Mouse (Mus musculus) neural tube, embryonic 15.5 days (tissue): ENCODE data around the gene Eif5a. TPM values are rescaled to one million over a fixed set of nuclear protein-coding genes. Genes with fewer than 3 reads are reported as not detected.

ENCODE experiments used
- ATAC-seq: fragments of 200-750 bp; cut with Nextera tagmentation; 2 replicates; pipeline ENCODE4 v1.8.0; 2017; ENCODE audit warnings: mild to moderate bottlenecking, moderate TSS enrichment, moderate library complexity; ENCODE audit not compliant: low FRiP score
- H3K27ac ChIP-seq: fragments of 300-500 bp; sonication (generic); replicated peaks from 2 replicates; pipeline ENCODE4 v1.5.1; 2015; ENCODE audit warnings: mild to moderate bottlenecking, inconsistent platforms
- H3K27me3 ChIP-seq: fragments of 300-500 bp; sonication (generic); replicated peaks from 2 replicates; pipeline ENCODE4 v1.6.1; 2015; ENCODE audit warnings: inconsistent platforms
- H3K36me3 ChIP-seq: fragments of 300-500 bp; sonication (generic); 2 replicates; pipeline ENCODE4 v1.6.1; 2015; ENCODE audit warnings: inconsistent platforms
- H3K4me1 ChIP-seq: fragments of 300-500 bp; sonication (generic); 2 replicates; pipeline ENCODE4 v1.6.1; 2015; ENCODE audit warnings: inconsistent platforms
- H3K4me2 ChIP-seq: fragments of 300-500 bp; sonication (generic); 2 replicates; pipeline ENCODE4 v1.6.1; 2015; ENCODE audit warnings: inconsistent platforms, mild to moderate bottlenecking, moderate library complexity
- H3K4me3 ChIP-seq: fragments of 300-500 bp; sonication (generic); replicated peaks from 2 replicates; pipeline ENCODE4 v1.5.1; 2015; ENCODE audit warnings: mild to moderate bottlenecking, inconsistent platforms
- H3K9ac ChIP-seq: fragments of 300-500 bp; sonication (generic); replicated peaks from 2 replicates; pipeline ENCODE4 v1.6.1; 2015; ENCODE audit warnings: mild to moderate bottlenecking, inconsistent platforms
- H3K9me3 ChIP-seq: fragments of 300-500 bp; sonication (generic); replicated peaks from 2 replicates; pipeline ENCODE4 v1.6.1; 2016; ENCODE audit warnings: inconsistent platforms
- WGBS: fragments of 180-500 bp; shearing (Covaris S2); methylation state at CpG from one replicate; pipeline ENCODE4 v1.1.7; 2015; ENCODE audit warnings: mixed read lengths; 5-methylcytosine and 5-hydroxymethylcytosine counted together
- polyA plus RNA-seq: library from polyadenylated mRNA; unstranded; fragments of >200 nt; fragmentation: Nextera tagmentation; extraction: Ambion mirVana; gene quantifications from 2 replicates; pipeline ENCODE4 v1.2.1, GENCODE M21; 2015

The Eif5a gene
- polyA plus RNA-seq, 1 experiment from 2014 or later = 1,034 TPM

GRCm38 (mm10) chr11:69940962-69941361 lies 19.2 kb upstream of the Eif5a start:
- Histone ChIP-seq H3K4me3 (no peak overlapping the region), H3K4me1 (peaks cover 16% of the 10 kb centered on the region), H3K36me3 (no peaks in the 10 kb centered on the region), H3K27ac (no peak overlapping the region), H3K27me3 (peaks cover 31% of the 10 kb centered on the region), H3K4me2 (no peak overlapping the region), H3K9ac (no peak overlapping the region), H3K9me3 (no peaks in the 10 kb centered on the region)
- 67% methylated on average over 4 of the region's 4 CpGs for WGBS
- no peak for ATAC-seq

- ATAC-seq = no peak
- H3K27me3 ChIP-seq = peaks cover 32% of the 10 kb centered on the region
These were observed 18.0 kb upstream of the Eif5a start for GRCm38 (mm10) chr11:69939731-69940130.

GRCm38 (mm10) chr11:69939181-69939580 lies 17.4 kb upstream of the Eif5a start:
- H3K4me1 ChIP-seq = peaks cover 29% of the 10 kb centered on the region
- peaks cover 35% of the 10 kb centered on the region for H3K27me3 ChIP-seq
- WGBS = 65% methylated on average over 5 of the region's 5 CpGs
- no peak overlapping the region for H3K4me3 ChIP-seq
- no peaks in the 10 kb centered on the region for H3K9me3 ChIP-seq
- no peak overlapping the region for H3K27ac ChIP-seq
- ATAC-seq = no peak
- H3K36me3 ChIP-seq = no peaks in the 10 kb centered on the region
- H3K9ac ChIP-seq = no peak overlapping the region
- H3K4me2 ChIP-seq = no peak overlapping the region

More at GRCm38 (mm10) chr11:69939731-69940130, 18.0 kb upstream of the Eif5a start:
- Histone ChIP-seq H3K4me1 (peaks cover 24% of the 10 kb centered on the region), H3K4me2 (no peak overlapping the region), H3K9me3 (no peaks in the 10 kb centered on the region), H3K9ac (no peak overlapping the region), H3K36me3 (no peaks in the 10 kb centered on the region), H3K4me3 (no peak overlapping the region), H3K27ac (no peak overlapping the region)
- 94% methylated on average over 17 of the region's 17 CpGs for WGBS

- no peaks in the 10 kb centered on the region for H3K9me3 ChIP-seq
- no peak overlapping the region for H3K27ac ChIP-seq
- peaks cover 35% of the 10 kb centered on the region for H3K27me3 ChIP-seq
- 46% methylated on average over 9 of the region's 9 CpGs for WGBS
- ATAC-seq = no peak
- peaks cover 34% of the 10 kb centered on the region for H3K4me1 ChIP-seq
- H3K36me3 ChIP-seq = no peaks in the 10 kb centered on the region
- no peak overlapping the region for H3K9ac ChIP-seq
- H3K4me3 ChIP-seq = no peak overlapping the region
- no peak overlapping the region for H3K4me2 ChIP-seq
These were observed 16.7 kb upstream of the Eif5a start for GRCm38 (mm10) chr11:69938401-69938979.

DNA sequence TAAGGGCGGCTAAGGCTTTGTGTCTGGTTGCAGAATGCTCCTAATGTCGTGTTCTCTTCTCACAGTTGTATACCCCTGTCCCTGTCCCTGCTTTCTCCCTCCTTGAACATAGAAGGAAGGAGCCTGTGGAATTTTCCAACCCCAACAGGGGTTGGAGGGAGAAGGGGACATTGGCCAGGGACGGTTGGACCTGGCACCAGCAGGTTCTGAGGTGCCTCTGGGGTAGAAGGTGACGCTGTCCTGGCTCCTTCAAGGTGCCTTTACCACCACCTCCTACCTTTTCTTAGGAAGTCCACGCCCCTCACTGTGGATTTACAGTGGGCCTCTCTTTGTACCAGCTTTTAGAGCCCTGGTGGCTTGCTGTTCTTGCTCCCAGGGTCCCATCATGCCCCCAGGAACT lies 16.1 kb upstream of the Eif5a start:
- no peaks in the 10 kb centered on the region for H3K36me3 ChIP-seq
- WGBS = 70% methylated on average over 5 of the region's 5 CpGs
- peaks cover 35% of the 10 kb centered on the region for H3K27me3 ChIP-seq

GRCm38 (mm10) chr11:69937385-69937784 lies 15.6 kb upstream of the Eif5a start:
- 57% methylated on average over 4 of the region's 4 CpGs for WGBS
- no peak overlapping the region for H3K4me3 ChIP-seq
- no peak overlapping the region for H3K9ac ChIP-seq
- peaks cover 35% of the 10 kb centered on the region for H3K27me3 ChIP-seq
- no peak for ATAC-seq
- no peaks in the 10 kb centered on the region for H3K36me3 ChIP-seq
- H3K4me2 ChIP-seq = no peak overlapping the region
- H3K27ac ChIP-seq = no peak overlapping the region
- peaks cover 34% of the 10 kb centered on the region for H3K4me1 ChIP-seq
- no peaks in the 10 kb centered on the region for H3K9me3 ChIP-seq

More for the DNA sequence above, 16.1 kb upstream of the Eif5a start:
- H3K4me1 ChIP-seq = peaks cover 34% of the 10 kb centered on the region
- no peak overlapping the region for H3K27ac ChIP-seq
- ATAC-seq = no peak
- no peak overlapping the region for H3K4me3 ChIP-seq
- no peak overlapping the region for H3K9ac ChIP-seq
- H3K4me2 ChIP-seq = no peak overlapping the region
- no peaks in the 10 kb centered on the region for H3K9me3 ChIP-seq

GRCm38 (mm10) chr11:69936714-69937347 lies 15.1 kb upstream of the Eif5a start:
- H3K4me1 ChIP-seq = peaks cover 34% of the 10 kb centered on the region
- H3K4me2 ChIP-seq = peak overlapping the region; percentile 100
- WGBS = 32% methylated on average over 9 of the region's 9 CpGs
- H3K4me3 ChIP-seq = peak overlapping the region; percentile 61
- ATAC-seq = no peak
- H3K9me3 ChIP-seq = no peaks in the 10 kb centered on the region
- no peaks in the 10 kb centered on the region for H3K36me3 ChIP-seq
- no peak overlapping the region for H3K27ac ChIP-seq
- peaks cover 35% of the 10 kb centered on the region for H3K27me3 ChIP-seq
- peak overlapping the region; percentile 57; the same call in 1 of the 2 replicates for H3K9ac ChIP-seq

DNA sequence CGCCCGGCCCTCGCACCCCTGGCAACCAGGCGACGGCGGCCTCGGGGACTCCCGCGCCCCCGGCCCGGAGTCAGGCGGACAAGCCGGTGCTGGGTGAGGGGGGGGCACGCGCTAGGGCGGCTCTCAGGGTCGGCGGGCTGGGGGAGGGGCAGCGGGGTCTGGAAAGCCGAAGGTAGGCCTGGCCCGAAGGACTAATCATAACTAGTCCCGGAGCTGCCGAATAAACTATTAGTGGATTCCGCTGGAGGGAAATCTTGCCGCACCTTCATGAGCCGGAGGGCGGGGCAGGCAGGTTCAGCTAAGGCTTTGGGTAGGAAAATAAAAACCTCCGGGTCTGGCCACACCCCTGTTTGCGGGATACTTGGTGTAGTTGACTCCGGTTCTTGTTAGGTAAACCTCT lies 14.4 kb upstream of the Eif5a start:
- WGBS = under 1% methylated on average over 30 of the region's 30 CpGs
- peaks cover 35% of the 10 kb centered on the region for H3K27me3 ChIP-seq
- H3K4me2 ChIP-seq = peak overlapping the region; percentile 100
- H3K9me3 ChIP-seq = no peaks in the 10 kb centered on the region
- no peak overlapping the region for H3K27ac ChIP-seq
- peaks cover 34% of the 10 kb centered on the region for H3K4me1 ChIP-seq
- no peaks in the 10 kb centered on the region for H3K36me3 ChIP-seq
- peak overlapping the region; percentile 57 for H3K9ac ChIP-seq
- ATAC-seq = peak; percentile 32; the same call in 1 of the 2 replicates
- peak overlapping the region; percentile 61 for H3K4me3 ChIP-seq

DNA sequence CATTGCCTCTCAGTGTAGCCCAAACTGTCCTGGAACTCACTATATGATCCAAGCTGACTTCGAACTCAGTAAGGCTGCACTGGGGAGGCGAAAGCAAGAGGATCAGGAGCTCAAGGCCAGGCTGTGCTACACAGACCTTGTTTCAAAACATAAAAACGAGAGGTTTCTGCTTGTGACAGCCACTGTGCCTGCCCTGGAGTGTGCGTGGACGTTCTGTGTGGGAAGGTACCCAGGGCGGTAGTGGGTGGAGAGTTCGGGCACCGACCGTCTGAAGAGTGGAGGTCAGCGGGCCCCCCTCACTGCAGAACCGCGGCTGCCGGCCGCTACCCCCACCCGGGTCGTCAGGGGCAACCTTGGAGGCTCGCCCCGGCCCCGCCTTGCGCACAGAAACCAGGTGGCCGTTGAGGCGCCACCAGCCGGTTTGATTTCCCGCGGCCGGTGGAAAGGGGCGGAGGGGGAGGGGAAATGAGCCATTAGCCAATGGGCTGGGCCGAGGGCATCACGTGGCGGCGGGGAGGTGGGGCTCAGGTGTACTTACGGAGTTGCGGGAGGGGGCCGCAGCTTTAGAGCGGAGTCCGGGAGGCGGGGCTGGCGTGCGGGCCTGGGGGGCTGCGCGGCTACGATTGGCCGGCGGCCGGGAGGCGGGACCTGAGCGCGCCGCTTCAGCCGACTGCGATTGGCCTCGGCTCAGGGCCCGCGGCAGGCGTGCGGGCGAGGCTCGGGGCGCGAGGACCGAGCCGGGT lies 13.6 kb upstream of the Eif5a start, which contains the start of gene Ybx2:
Ybx2 (plus strand) TSS at position 660 of the 743 bp plus-strand sequence.
- Histone ChIP-seq H3K27ac (no peak within 1 kb of the TSS), H3K9me3 (no peaks in the 10 kb centered on the region), H3K9ac (peak within 1 kb of the TSS; percentile 57), H3K27me3 (peaks cover 35% of the 10 kb centered on the region), H3K4me1 (peaks cover 34% of the 10 kb centered on the region), H3K4me2 (peak within 1 kb of the TSS; percentile 100), H3K36me3 (no peaks in the 10 kb centered on the region), H3K4me3 (peak within 1 kb of the TSS; percentile 61)
- 1% methylated on average over 59 of the region's 62 CpGs for WGBS
- peak; percentile 96 for ATAC-seq

- Histone ChIP-seq H3K4me1 (peaks cover 34% of the 10 kb centered on the region), H3K4me3 (peak overlapping the region; percentile 1; the same call in 1 of the 2 replicates), H3K9me3 (no peaks in the 10 kb centered on the region), H3K27ac (no peak overlapping the region), H3K27me3 (peaks cover 35% of the 10 kb centered on the region), H3K9ac (no peak overlapping the region), H3K4me2 (peak overlapping the region; percentile 100), H3K36me3 (no peaks in the 10 kb centered on the region)
- no peak for ATAC-seq
- WGBS = 17% methylated on average over 6 of the region's 6 CpGs
These were observed 12.9 kb upstream of the Eif5a start for GRCm38 (mm10) chr11:69934681-69935080.

- Histone ChIP-seq H3K9ac (0 out of 2 replicates have a peak overlapping the region, but pooled peaks have one; percentile 20), H3K4me3 (peak overlapping the region; percentile 1; the same call in 1 of the 2 replicates), H3K9me3 (no peaks in the 10 kb centered on the region), H3K27me3 (peaks cover 34% of the 10 kb centered on the region), H3K36me3 (no peaks in the 10 kb centered on the region), H3K4me2 (peak overlapping the region; percentile 48), H3K27ac (no peak overlapping the region), H3K4me1 (peaks cover 34% of the 10 kb centered on the region)
- ATAC-seq = peak; percentile 33; the same call in 1 of the 2 replicates
- under 1% methylated on average over 18 of the region's 18 CpGs for WGBS
These were observed 12.4 kb upstream of the Eif5a start for GRCm38 (mm10) chr11:69934169-69934568.
